Mouse (Mus musculus) E14TG2a.4 (cell line): Measurements from ENCODE around the gene Nelfa.
A peak's percentile ranks its signal among the peaks of the same experiment; 100 is the strongest.
"Not testable (repeated sequence)": the region's sequence is repeated elsewhere in the genome, so short reads cannot be mapped to it uniquely, and the experiment has no call there.

ENCODE experiments used
- H3K27me3 ChIP-seq: 2 replicates; pipeline ENCODE4 v1.6.1; 2014; ENCODE audit warnings: low read length, control low read depth; ENCODE audit not compliant: insufficient read depth
- H3K36me3 ChIP-seq: 2 replicates; pipeline ENCODE4 v1.6.1; 2014; ENCODE audit warnings: low read length, control low read depth; ENCODE audit not compliant: insufficient read depth
- H3K4me1 ChIP-seq: replicated peaks from 2 replicates; pipeline ENCODE4 v1.6.1; 2014; ENCODE audit warnings: low read depth, low read length, control low read depth
- H3K4me3 ChIP-seq: replicated peaks from 2 replicates; pipeline ENCODE4 v1.5.1; 2014; ENCODE audit warnings: mild to moderate bottlenecking, low read length
- H3K9me3 ChIP-seq: 2 replicates; pipeline ENCODE4 v1.6.1; 2014; ENCODE audit warnings: low read length, control low read depth
- CTCF ChIP-seq: conservative IDR thresholded peaks from 2 replicates; pipeline ENCODE4 v1.5.1; 2014; ENCODE audit warnings: low read length
- NANOG ChIP-seq: IDR thresholded peaks from 2 replicates; pipeline ENCODE4 v1.6.1; 2014; ENCODE audit warnings: borderline replicate concordance, low read length, mixed read lengths
- POU5F1 ChIP-seq: IDR thresholded peaks from 2 replicates; pipeline ENCODE4 v1.6.1; 2014; ENCODE audit warnings: low read length, borderline replicate concordance

The Nelfa gene

DNA sequence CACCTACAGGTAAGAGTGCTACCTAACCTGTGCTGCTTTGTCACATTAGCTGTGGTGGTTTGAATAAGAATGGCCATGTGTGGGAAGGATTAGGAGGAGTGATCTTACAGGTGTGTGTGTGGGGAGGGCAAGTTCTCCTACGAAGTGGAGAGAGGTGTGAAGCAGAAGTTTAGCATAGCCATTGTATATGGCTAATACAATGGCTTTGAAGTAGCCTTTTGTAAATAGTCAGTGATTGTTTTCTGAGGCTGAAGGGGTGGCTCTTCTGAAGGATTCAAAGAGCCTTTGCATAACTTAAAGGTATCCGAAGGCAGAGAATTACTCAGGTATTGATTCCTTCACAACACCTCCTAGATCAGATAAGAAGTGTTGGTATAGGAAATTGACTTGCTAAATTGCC lies 13.6 kb downstream of the Nelfa start:
- Histone ChIP-seq H3K4me3 (0 out of 2 replicates have a peak overlapping the region, but pooled peaks have one; percentile 17), H3K27me3 (no peaks in the 10 kb centered on the region), H3K36me3 (peaks cover 74% of the 10 kb centered on the region), H3K9me3 (peaks cover 27% of the 10 kb centered on the region), H3K4me1 (peaks cover 43% of the 10 kb centered on the region)
- TF ChIP-seq CTCF (no peak), POU5F1 (peak; percentile 38; the same call in 1 of the 2 replicates), NANOG (peak; percentile 91)

DNA sequence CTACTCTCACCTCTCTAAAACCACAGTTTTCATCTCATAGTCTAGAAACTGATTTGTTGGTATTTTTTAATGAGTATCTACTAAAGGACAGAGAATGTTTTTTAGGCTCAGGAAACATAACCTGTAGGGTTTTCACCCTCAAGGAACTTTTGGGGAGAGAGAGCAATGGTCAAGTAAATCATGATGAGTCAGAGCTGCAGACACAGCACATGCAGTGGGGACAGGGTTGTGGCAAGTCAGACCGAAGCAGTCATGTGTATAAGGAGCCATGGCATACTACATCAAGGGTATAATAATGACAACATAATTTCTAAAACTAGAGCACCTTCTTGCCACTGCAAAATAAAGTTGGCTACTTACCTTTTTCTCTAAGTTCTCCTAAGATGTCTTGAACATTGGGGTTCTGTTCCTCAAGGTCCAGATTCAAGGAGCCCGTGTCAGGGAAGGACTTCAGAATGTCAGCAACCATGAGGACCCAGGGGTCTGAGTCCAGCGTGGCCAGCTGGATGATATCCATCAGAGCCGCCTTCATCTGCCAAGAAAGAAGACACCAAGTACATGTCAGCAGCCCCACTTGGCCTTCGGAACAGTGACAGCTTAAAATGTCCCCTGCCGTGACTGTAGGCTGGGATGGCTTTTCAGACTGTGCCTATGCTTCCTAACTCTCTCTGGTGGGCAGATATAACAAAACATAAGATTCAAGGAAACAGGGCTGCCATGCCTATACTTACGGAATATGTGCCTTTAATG lies 14.6 kb downstream of the Nelfa start:
- no peaks in the 10 kb centered on the region for H3K27me3 ChIP-seq
- TF ChIP-seq NANOG (no peak), POU5F1 (no peak), CTCF (no peak)
- peaks cover 43% of the 10 kb centered on the region for H3K4me1 ChIP-seq

DNA sequence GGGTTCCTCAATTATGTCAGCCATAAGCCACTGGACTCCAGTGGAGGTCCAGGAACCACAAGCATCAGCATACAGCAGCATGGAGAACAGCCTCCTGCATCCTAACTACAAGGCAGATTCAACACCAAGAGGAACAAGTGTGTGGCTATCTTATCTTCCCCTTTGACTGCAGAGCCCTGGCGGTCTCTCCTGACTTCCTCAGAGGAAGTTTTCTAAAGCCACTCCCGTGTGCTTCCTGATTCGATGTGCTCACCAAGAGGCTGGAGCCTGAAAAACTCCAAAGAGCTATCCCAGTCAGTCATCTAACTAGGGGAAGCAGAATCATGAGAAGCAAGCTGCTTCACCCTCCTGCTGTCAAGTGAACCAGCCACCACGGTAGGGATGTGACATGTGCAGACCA lies 15.3 kb downstream of the Nelfa start:
- Histone ChIP-seq H3K36me3 (peaks cover 73% of the 10 kb centered on the region), H3K4me1 (peaks cover 43% of the 10 kb centered on the region), H3K4me3 (no peak overlapping the region), H3K9me3 (peaks cover 17% of the 10 kb centered on the region), H3K27me3 (no peaks in the 10 kb centered on the region)
- TF ChIP-seq CTCF (no peak), NANOG (no peak), POU5F1 (no peak)

More for the DNA sequence above, 14.6 kb downstream of the Nelfa start:
- Histone ChIP-seq H3K4me3 (0 out of 2 replicates have a peak overlapping the region, but pooled peaks have one; percentile 8), H3K36me3 (peaks cover 73% of the 10 kb centered on the region), H3K9me3 (peaks cover 25% of the 10 kb centered on the region)

DNA sequence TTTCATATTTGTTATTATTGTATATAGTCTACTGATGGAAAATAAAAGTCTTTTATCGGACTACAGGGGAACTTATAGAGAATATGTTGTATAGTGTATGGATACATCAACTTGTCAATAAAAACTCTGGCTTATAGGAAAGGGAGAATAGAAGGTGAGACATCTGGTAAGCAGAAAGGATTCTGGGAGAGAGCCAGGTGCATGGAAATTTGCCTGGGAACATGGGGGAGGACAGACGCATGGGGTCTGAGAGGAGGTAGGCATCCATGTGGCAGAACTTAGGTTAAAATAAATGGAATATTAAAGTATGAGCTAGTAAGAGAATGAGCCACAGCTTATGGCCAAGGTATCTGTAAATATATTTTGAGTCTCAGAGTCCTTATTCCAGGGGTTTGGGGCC lies 16.2 kb downstream of the Nelfa start:
- TF ChIP-seq CTCF (no peak), POU5F1 (no peak), NANOG (no peak)
- no peaks in the 10 kb centered on the region for H3K27me3 ChIP-seq

DNA sequence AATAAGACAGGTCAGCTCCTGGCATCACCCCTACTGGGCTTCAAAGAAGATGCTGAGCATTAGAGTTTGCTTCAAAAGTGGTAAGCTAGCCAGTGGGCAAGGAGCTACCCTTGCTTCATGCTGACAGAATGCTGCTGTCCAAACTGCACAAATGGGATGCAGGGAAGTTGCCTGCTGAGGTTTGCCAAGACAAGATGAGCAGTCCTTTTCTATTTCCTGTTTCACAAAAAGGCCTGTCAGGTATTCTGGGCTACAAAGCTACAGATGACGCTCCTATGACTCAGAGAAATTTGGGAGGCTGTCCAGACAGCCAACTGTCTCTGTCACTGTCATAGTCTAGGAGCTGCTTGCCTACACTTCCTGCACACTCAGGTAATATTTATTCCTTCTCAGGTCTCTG lies 16.7 kb downstream of the Nelfa start:
- H3K27me3 ChIP-seq, result no peaks in the 10 kb centered on the region
- H3K4me3 ChIP-seq, result no peak overlapping the region
- peaks cover 80% of the 10 kb centered on the region for H3K36me3 ChIP-seq
- TF ChIP-seq POU5F1 (no peak), NANOG (no peak), CTCF (no peak)
- peaks cover 5% of the 10 kb centered on the region for H3K9me3 ChIP-seq
- H3K4me1 ChIP-seq, result peaks cover 43% of the 10 kb centered on the region

More for the DNA sequence above, 16.2 kb downstream of the Nelfa start:
- Histone ChIP-seq H3K36me3 (peaks cover 77% of the 10 kb centered on the region), H3K9me3 (peaks cover 9% of the 10 kb centered on the region), H3K4me3 (no peak overlapping the region), H3K4me1 (peaks cover 43% of the 10 kb centered on the region)

DNA sequence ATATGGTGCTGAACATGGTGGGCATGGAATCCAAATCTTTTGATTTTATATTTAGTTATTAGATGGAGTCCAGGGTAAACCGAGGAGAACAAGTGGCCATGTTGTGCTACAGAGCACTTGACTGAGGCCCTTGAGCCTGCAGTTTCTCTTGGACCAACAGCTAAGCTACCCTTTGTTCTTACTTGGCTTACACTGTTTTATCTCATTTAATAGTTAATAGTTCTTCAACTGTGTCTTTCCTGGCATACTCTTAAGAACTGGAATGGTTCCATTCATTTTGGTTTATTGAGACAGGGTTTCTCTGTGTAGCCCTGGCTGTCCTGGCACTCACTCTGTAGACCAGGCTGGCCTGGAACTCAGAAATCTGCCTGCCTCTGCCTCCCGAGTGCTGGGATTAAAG lies 19.6 kb downstream of the Nelfa start:
- not testable (repeated sequence) for H3K27me3 ChIP-seq, H3K4me3 ChIP-seq, H3K9me3 ChIP-seq
- Histone ChIP-seq H3K4me1 (peaks cover 29% of the 10 kb centered on the region), H3K36me3 (peaks cover 85% of the 10 kb centered on the region)

DNA sequence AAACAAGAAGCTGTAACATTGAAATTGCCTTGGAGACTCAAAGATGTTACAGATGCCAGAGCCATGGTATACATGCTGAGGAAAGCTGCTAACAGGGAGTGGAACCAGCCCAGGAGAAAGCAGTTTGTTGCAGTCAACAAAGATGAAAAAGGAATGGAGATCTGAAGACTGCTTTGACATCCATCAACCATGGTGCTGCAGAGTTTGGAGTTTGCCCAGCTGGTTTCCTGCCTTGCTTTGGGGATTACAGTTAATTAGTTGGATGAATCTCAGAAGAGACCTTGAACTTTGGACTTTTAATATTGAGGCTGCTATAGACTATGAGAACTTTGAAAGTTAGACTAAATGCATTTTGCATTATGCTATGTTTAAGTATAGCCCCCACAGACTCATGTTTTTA lies 21.2 kb downstream of the Nelfa start:
- not testable (repeated sequence) for H3K27me3 ChIP-seq, H3K9me3 ChIP-seq, H3K4me3 ChIP-seq
- Histone ChIP-seq H3K4me1 (peaks cover 15% of the 10 kb centered on the region), H3K36me3 (peaks cover 69% of the 10 kb centered on the region)

DNA sequence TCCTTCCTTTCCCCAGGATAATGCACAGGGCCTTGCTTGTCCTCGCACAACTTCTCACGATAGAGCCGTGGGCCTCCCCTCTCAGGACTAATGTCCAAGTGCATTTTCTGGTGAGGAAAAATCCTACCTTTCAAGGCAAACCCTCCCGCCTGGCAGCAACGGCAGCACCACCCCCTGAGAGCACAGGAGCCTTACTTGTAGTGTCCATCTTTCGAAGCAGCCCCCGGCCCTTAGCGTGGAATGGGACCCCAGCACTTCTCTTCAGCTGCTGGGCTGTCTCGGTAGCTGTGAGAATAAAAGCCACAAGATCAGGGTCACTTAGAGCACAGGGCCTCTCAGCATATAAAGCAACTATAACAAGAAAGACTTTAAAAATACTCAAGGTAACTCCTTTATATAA lies 33.0 kb downstream of the Nelfa start:
- peaks cover 12% of the 10 kb centered on the region for H3K9me3 ChIP-seq
- no peaks in the 10 kb centered on the region for H3K27me3 ChIP-seq
- peaks cover 56% of the 10 kb centered on the region for H3K36me3 ChIP-seq
- no peaks in the 10 kb centered on the region for H3K4me1 ChIP-seq
- H3K4me3 ChIP-seq, result no peak overlapping the region
- TF ChIP-seq NANOG (no peak), POU5F1 (no peak), CTCF (no peak)

DNA sequence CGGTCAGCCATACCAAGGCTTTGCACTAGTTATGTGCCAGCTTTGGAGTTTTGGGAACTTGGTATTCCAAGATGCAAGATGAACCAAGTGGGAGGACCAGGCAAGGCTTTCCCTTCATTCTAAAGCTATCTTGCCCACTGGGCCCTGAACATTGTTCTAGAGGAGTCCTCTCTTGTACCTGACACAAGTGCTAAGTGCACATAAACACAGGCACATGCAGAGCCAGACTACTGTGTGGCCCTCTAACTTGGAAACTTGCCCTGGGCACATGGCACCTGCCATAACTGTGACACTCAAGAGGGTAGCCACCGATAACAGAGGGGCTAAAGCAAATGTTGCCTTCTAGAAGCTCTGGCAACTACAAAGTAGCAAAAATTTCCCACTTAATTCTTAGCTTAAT lies 33.5 kb downstream of the Nelfa start:
- H3K4me3 ChIP-seq, result no peak overlapping the region
- H3K36me3 ChIP-seq, result peaks cover 61% of the 10 kb centered on the region
- TF ChIP-seq CTCF, result no peak
- TF ChIP-seq POU5F1, result no peak
- TF ChIP-seq NANOG, result no peak
- peaks cover 12% of the 10 kb centered on the region for H3K9me3 ChIP-seq
- H3K27me3 ChIP-seq, result no peaks in the 10 kb centered on the region
- H3K4me1 ChIP-seq, result no peaks in the 10 kb centered on the region
